Mouse (Mus musculus): Measurements from ENCODE around the gene Tln1.

GRCm38 (mm10) chr4:43533270-43533669 is 29.2 kb downstream of the Tln1 start:
- TF ChIP-seq POLR2A (IDR thresholded peaks at IDR 0.05; ENCODE audit: borderline replicate concordance, low read depth, low read length) (no peak), CTCF (IDR thresholded peaks at IDR 0.05; ENCODE audit: low read depth, low read length) (no peak)

All from bone marrow macrophage, adult 2 months (primary cell).